Mouse (Mus musculus): ENCODE results near the gene Col20a1.

The Col20a1 gene

GRCm38 (mm10) chr2:180994360-180994759 lies 8.0 kb downstream of the Col20a1 start:
- DNase-seq (ENCODE audit: low read depth, low spot score): no peak

- no peak for DNase-seq (ENCODE audit: low read depth, low spot score)
Measured at GRCm38 (mm10) chr2:180995457-180995856, 9.1 kb downstream of the Col20a1 start.

- DNase-seq (ENCODE audit: low read depth, low spot score): peak; percentile 30
Measured at GRCm38 (mm10) chr2:180996436-180996835, 10.1 kb downstream of the Col20a1 start.

GRCm38 (mm10) chr2:180996905-180997304 lies 10.6 kb downstream of the Col20a1 start:
- DNase-seq (ENCODE audit: low read depth, low spot score): no peak

- DNase-seq (ENCODE audit: low read depth, low spot score): no peak
Measured at GRCm38 (mm10) chr2:181007054-181007453, 20.7 kb downstream of the Col20a1 start.

- no peak for DNase-seq (ENCODE audit: low read depth, low spot score)
Measured at GRCm38 (mm10) chr2:181008339-181008738, 22.0 kb downstream of the Col20a1 start.

- DNase-seq (ENCODE audit: low read depth, low spot score): no peak
Measured at GRCm38 (mm10) chr2:181031406-181031934, 45.1 kb downstream of the Col20a1 start.

- DNase-seq (ENCODE audit: low read depth, low spot score): no peak
Measured at GRCm38 (mm10) chr2:181032407-181032806, 46.1 kb downstream of the Col20a1 start.

GRCm38 (mm10) chr2:181033310-181033709 lies 47.0 kb downstream of the Col20a1 start:
- no peak for DNase-seq (ENCODE audit: low read depth, low spot score)

GRCm38 (mm10) chr2:181035186-181035585 lies 48.9 kb downstream of the Col20a1 start:
- DNase-seq (ENCODE audit: low read depth, low spot score): no peak

GRCm38 (mm10) chr2:181036561-181036960 lies 50.2 kb downstream of the Col20a1 start:
- no peak for DNase-seq (ENCODE audit: low read depth, low spot score)

GRCm38 (mm10) chr2:181038644-181039355 lies 52.5 kb downstream of the Col20a1 start:
- no peak for DNase-seq (ENCODE audit: low read depth, low spot score)

- no peak for DNase-seq (ENCODE audit: low read depth, low spot score)
Measured at GRCm38 (mm10) chr2:181039356-181039680, 53.0 kb downstream of the Col20a1 start.

- DNase-seq (ENCODE audit: low read depth, low spot score): no peak
Measured at GRCm38 (mm10) chr2:181041941-181042340, 55.6 kb downstream of the Col20a1 start.

- DNase-seq (ENCODE audit: low read depth, low spot score): no peak
Measured at GRCm38 (mm10) chr2:181042376-181042775, 56.0 kb downstream of the Col20a1 start.

GRCm38 (mm10) chr2:181043437-181043836 lies 57.1 kb downstream of the Col20a1 start, which contains the start of gene Chrna4:
Gene Chrna4 (minus strand): TSS chr2:181043546.
- no peak for DNase-seq (ENCODE audit: low read depth, low spot score)

GRCm38 (mm10) chr2:181044001-181044400 lies 57.7 kb downstream of the Col20a1 start:
- DNase-seq (ENCODE audit: low read depth, low spot score): no peak

GRCm38 (mm10) chr2:181048252-181048945 lies 62.1 kb downstream of the Col20a1 start:
- no peak for DNase-seq (ENCODE audit: low read depth, low spot score)

GRCm38 (mm10) chr2:181048986-181049385 lies 62.7 kb downstream of the Col20a1 start:
- DNase-seq (ENCODE audit: low read depth, low spot score): no peak

- no peak for DNase-seq (ENCODE audit: low read depth, low spot score)
Measured at GRCm38 (mm10) chr2:181052171-181052570, 65.8 kb downstream of the Col20a1 start.

- no peak for DNase-seq (ENCODE audit: low read depth, low spot score)
Measured at GRCm38 (mm10) chr2:181057341-181057740, 71.0 kb downstream of the Col20a1 start.

GRCm38 (mm10) chr2:181058193-181058592 lies 71.9 kb downstream of the Col20a1 start:
- DNase-seq (ENCODE audit: low read depth, low spot score): no peak

- peak; percentile 42 for DNase-seq (ENCODE audit: low read depth, low spot score)
Measured at GRCm38 (mm10) chr2:181060127-181060526, 73.8 kb downstream of the Col20a1 start.

Measured in retina, adult 2 months (tissue).